Mouse (Mus musculus): ENCODE results near the gene Tnfaip8l3. TPM values are rescaled to one million over a fixed set of nuclear protein-coding genes. Genes with fewer than 3 reads are reported as not detected.

Gene Tnfaip8l3
- polyA plus RNA-seq (2012; ENCODE audit: low replicate concordance): not detected in 2 replicates

GRCm38 (mm10) chr9:54068032-54068649 is at the start of gene Tnfaip8l3:
Gene Tnfaip8l3 (minus strand): TSS chr9:54068388.

GRCm38 (mm10) chr9:53975122-53975518 is 93.1 kb downstream of the Tnfaip8l3 start, which contains the start of gene Elmod1:
Gene Elmod1 (minus strand): TSS chr9:53975301.

Other genes with a start within 250 kb of the Tnfaip8l3 start
- gene Sln, start 218.2 kb downstream of the Tnfaip8l3 start, polyA plus RNA-seq (2012; ENCODE audit: low replicate concordance): not detected in 2 replicates
- not detected in 2 replicates for gene Elmod1, start 93.1 kb downstream of the Tnfaip8l3 start, polyA plus RNA-seq (2012; ENCODE audit: low replicate concordance)
- 0.11 TPM in 1 of 2 replicates, not detected in the other for gene Cyp19a1, start 199.7 kb upstream of the Tnfaip8l3 start, polyA plus RNA-seq (2012; ENCODE audit: low replicate concordance)
- not detected in 2 replicates for gene Gldn, start 218.1 kb upstream of the Tnfaip8l3 start, polyA plus RNA-seq (2012; ENCODE audit: low replicate concordance)